Mouse (Mus musculus) forebrain, embryonic 13.5 days (tissue): ENCODE data around the gene Macrod1. TPM values are rescaled to one million over a fixed set of nuclear protein-coding genes. Genes with fewer than 3 reads are reported as not detected.

ENCODE experiments used
- ATAC-seq: fragments of 200-750 bp; cut with Nextera tagmentation; 2 replicates; pipeline ENCODE4 v1.8.0; 2017
- H3K27ac ChIP-seq: fragments of 300-500 bp; sonication (generic); 2 replicates; pipeline ENCODE4 v1.5.1; 2015; ENCODE audit warnings: inconsistent platforms, mild to moderate bottlenecking, moderate library complexity
- H3K27me3 ChIP-seq: fragments of 300-500 bp; sonication (generic); 2 replicates; pipeline ENCODE4 v1.6.1; 2015; ENCODE audit warnings: mild to moderate bottlenecking, inconsistent platforms
- H3K36me3 ChIP-seq: fragments of 300-500 bp; sonication (generic); 2 replicates; pipeline ENCODE4 v1.6.1; 2015; ENCODE audit warnings: mild to moderate bottlenecking, inconsistent platforms; ENCODE audit not compliant: poor library complexity, severe bottlenecking
- H3K4me1 ChIP-seq: fragments of 300-500 bp; sonication (generic); 2 replicates; pipeline ENCODE4 v1.6.1; 2015; ENCODE audit warnings: inconsistent platforms
- H3K4me2 ChIP-seq: fragments of 300-500 bp; sonication (generic); 2 replicates; pipeline ENCODE4 v1.6.1; 2015; ENCODE audit warnings: inconsistent platforms, mild to moderate bottlenecking, moderate library complexity
- H3K4me3 ChIP-seq: fragments of 300-500 bp; sonication (generic); 2 replicates; pipeline ENCODE4 v1.5.1; 2015; ENCODE audit warnings: mild to moderate bottlenecking, inconsistent platforms
- H3K9ac ChIP-seq: fragments of 300-500 bp; sonication (generic); 2 replicates; pipeline ENCODE4 v1.6.1; 2015; ENCODE audit warnings: mild to moderate bottlenecking, inconsistent platforms
- H3K9me3 ChIP-seq: fragments of 300-500 bp; sonication (generic); replicated peaks from 2 replicates; pipeline ENCODE4 v1.6.1; 2016; ENCODE audit warnings: inconsistent platforms
- WGBS: fragments of 180-500 bp; shearing (Covaris S2); methylation state at CpG from one replicate; pipeline ENCODE4 v1.1.7; 2015; 5-methylcytosine and 5-hydroxymethylcytosine counted together
- polyA plus RNA-seq: library from polyadenylated mRNA; unstranded; fragments of >200 nt; fragmentation: Nextera tagmentation; extraction: Ambion mirVana; gene quantifications from 2 replicates; pipeline ENCODE4 v1.2.1, GENCODE M21; 2015

The Macrod1 gene
- polyA plus RNA-seq, 1 experiment from 2014 or later, result 4.4 TPM

DNA sequence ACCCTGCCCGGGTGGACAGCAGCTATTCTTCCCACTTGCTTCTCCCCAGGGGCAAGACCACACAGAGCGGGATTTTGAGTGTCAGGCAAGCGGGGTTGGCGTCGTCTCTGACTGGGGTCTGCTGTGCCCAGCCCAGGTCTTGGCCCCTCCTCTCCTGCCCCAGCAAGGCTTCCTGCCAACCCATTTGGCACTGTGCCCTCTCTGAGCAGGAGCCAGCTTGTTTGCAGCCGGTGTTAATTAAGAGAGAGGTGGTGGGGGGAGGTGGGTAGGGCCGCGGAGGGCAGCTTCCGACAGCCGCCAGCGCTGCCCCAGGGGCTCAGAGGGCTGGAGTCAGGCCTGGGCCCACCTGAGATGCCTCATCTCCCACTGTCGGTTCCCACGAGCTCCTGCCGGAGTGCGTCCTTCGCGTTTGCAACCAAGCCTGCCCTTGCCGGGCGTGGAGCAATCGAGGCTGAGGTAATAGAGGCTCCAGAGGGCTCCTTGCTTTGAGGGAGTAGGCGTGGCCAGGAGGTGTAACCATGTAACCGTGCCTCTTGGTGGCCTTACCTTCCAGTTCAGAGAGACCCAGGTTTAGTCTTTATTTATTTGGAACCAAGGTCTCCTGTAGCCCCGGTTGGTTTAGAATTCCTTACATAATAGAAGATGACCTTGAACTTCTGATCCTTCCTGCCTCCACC is 125.8 kb downstream of the Macrod1 start:
- peaks cover 88% of the 10 kb centered on the region for H3K4me1 ChIP-seq

DNA sequence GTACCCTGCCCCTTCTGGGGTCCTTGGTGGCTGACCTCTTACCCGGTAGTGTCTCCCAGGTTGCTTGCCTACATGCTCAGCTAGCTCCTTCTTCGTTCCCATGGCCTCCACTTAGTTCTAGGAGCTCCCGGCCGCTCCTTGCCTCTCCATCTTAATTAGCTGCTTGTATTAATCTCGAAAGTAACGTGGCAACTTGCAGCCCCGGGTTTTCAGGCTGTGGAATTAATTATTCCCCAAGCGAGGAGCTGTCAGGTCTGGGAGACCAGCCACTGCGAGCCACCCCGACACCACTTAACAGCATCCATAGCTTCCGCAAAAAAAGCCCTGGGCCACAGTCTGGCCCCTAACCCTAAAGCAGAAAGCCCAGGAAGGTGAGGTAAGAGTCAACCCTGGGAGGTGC is 126.8 kb downstream of the Macrod1 start:
- Histone ChIP-seq H3K9ac (peak overlapping the region; percentile 34; the same call in 1 of the 2 replicates), H3K27ac (peak overlapping the region; percentile 44), H3K36me3 (no peaks in the 10 kb centered on the region), H3K27me3 (peaks cover 38% of the 10 kb centered on the region), H3K9me3 (no peaks in the 10 kb centered on the region), H3K4me3 (no peak overlapping the region), H3K4me2 (peak overlapping the region; percentile 25; the same call in 1 of the 2 replicates), H3K4me1 (peaks cover 77% of the 10 kb centered on the region)
- WGBS, result 19% methylated on average over 11 of the region's 11 CpGs
- no peak for ATAC-seq

More for the DNA sequence above, 125.8 kb downstream of the Macrod1 start:
- Histone ChIP-seq H3K9ac (no peak overlapping the region), H3K27me3 (peaks cover 30% of the 10 kb centered on the region), H3K27ac (peak overlapping the region; percentile 51), H3K9me3 (no peaks in the 10 kb centered on the region), H3K4me2 (peak overlapping the region; percentile 46), H3K36me3 (no peaks in the 10 kb centered on the region), H3K4me3 (no peak overlapping the region)
- 3% methylated on average over 23 of the region's 23 CpGs for WGBS
- peak; percentile 81 for ATAC-seq

DNA sequence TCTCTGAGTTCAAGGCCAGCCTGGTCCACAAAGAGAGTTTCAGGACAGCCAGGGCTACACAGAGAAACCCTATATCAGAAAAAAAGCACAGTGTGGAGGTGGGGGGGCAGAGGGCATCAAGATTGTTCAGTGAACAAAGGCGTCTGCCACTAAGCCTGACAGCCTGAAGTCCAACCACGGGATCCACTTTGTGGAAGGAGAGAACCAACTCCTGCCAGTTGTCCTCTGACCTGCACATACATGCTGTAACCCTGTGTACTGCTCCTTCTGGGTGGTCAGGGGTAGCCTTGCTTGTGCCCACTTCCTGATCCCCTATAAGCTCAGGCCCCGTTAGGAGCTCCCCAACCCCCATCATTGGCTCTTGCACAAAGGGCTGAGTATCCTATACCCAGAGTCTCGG is 128.4 kb downstream of the Macrod1 start:
- Histone ChIP-seq H3K27me3 (peaks cover 42% of the 10 kb centered on the region), H3K9ac (no peak overlapping the region)
- ATAC-seq, result no peak

DNA sequence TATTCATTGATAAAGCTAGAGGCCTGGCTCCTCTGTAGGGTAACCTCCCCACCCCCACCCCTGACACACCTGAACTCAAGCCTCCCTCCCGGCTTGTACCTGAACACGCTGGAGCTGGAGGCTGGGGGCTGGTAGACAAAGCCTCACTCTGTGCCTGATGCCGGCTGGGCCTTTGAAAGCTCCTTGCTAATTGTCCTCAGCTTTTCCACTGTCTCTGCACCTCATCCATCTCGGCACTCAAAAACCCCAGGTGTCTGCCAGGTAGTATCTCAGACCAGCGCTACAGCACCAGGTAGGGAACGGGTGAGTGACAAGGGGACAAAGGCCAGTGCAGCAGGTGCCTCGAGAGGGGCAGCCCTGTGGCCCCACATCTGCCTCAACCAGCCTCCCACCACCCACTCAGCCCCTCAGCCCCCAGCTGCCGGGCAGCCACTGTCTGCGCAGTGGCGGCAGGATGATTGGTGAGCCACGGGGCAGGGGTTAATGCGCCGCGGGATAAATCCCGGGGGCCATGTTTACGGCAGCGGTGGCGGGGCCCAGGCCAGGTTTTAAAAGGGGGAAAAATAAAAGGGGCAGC is 129.2 kb downstream of the Macrod1 start:
- Histone ChIP-seq H3K4me3 (no peak overlapping the region), H3K9ac (no peak overlapping the region; the same call in 1 of the 2 replicates), H3K36me3 (no peaks in the 10 kb centered on the region), H3K4me1 (peaks cover 69% of the 10 kb centered on the region), H3K4me2 (no peak overlapping the region), H3K9me3 (no peaks in the 10 kb centered on the region), H3K27me3 (peaks cover 42% of the 10 kb centered on the region), H3K27ac (no peak overlapping the region)
- 5% methylated on average over 18 of the region's 18 CpGs for WGBS
- ATAC-seq, result no peak

More for the DNA sequence above, 128.4 kb downstream of the Macrod1 start:
- no peak overlapping the region for H3K27ac ChIP-seq
- no peaks in the 10 kb centered on the region for H3K9me3 ChIP-seq
- no peaks in the 10 kb centered on the region for H3K36me3 ChIP-seq
- 37% methylated on average over 4 of the region's 4 CpGs for WGBS
- H3K4me2 ChIP-seq, result no peak overlapping the region
- no peak overlapping the region for H3K4me3 ChIP-seq
- peaks cover 75% of the 10 kb centered on the region for H3K4me1 ChIP-seq

- Histone ChIP-seq H3K4me2 (no peak overlapping the region), H3K9ac (no peak overlapping the region), H3K4me1 (peaks cover 70% of the 10 kb centered on the region), H3K4me3 (no peak overlapping the region), H3K27me3 (peaks cover 51% of the 10 kb centered on the region), H3K27ac (no peak overlapping the region), H3K9me3 (no peaks in the 10 kb centered on the region), H3K36me3 (no peaks in the 10 kb centered on the region)
- ATAC-seq, result no peak
- WGBS, result 51% methylated on average over 5 of the region's 5 CpGs
Measured at GRCm38 (mm10) chr19:7187157-7187556, 130.5 kb downstream of the Macrod1 start.

DNA sequence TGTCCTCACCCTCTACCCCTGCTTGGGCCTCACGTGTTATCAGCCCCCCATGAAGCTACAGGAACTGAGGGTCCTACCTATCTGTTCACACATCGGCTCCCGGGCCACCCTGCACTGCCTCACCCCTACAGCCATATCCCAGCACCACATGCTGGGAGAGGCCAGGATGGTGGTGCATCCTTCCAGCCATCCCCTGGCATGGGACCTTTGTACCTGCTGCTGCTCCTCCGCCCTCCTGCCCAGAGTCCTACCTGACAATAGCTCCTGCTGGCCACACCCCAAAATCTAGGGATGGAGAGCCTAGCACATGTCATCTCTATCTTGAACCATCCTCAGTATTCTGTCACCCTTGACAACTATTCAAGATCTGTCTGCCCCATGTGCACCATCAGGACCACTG is 132.4 kb downstream of the Macrod1 start:
- Histone ChIP-seq H3K27ac (no peak overlapping the region), H3K9ac (no peak overlapping the region), H3K4me2 (no peak overlapping the region), H3K4me1 (peaks cover 65% of the 10 kb centered on the region), H3K36me3 (no peaks in the 10 kb centered on the region), H3K27me3 (peaks cover 49% of the 10 kb centered on the region), H3K9me3 (no peaks in the 10 kb centered on the region), H3K4me3 (no peak overlapping the region)
- WGBS, result 86% methylated on average over 4 of the region's 4 CpGs
- no peak for ATAC-seq

GRCm38 (mm10) chr19:7190986-7191385 is 134.4 kb downstream of the Macrod1 start:
- WGBS, result 22% methylated on average over 5 of the region's 5 CpGs
- H3K4me3 ChIP-seq, result no peak overlapping the region
- peaks cover 55% of the 10 kb centered on the region for H3K4me1 ChIP-seq
- no peaks in the 10 kb centered on the region for H3K9me3 ChIP-seq
- ATAC-seq, result no peak
- no peaks in the 10 kb centered on the region for H3K36me3 ChIP-seq
- no peak overlapping the region for H3K27ac ChIP-seq
- no peak overlapping the region for H3K4me2 ChIP-seq
- no peak overlapping the region; the same call in 1 of the 2 replicates for H3K9ac ChIP-seq
- peaks cover 42% of the 10 kb centered on the region for H3K27me3 ChIP-seq

DNA sequence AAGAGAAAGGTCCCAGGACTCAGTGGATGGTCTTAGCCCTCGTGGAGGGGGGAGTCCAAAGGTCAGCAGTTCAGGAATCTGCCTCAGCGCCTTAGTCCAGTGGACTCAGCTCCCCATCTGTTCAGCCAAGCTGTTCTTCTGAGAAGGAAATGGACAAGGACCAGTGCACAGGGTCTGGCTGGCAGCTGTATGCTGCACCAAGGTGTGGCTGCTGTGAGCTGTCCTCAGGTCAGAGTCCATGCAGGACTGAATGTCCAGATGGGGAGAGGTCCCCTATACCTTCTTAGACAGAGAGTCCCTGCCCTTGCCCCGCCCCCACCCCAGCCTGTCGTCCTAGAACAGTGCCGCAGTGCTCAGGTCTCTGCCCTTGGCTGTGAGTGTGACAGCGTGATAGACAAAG is 135.0 kb downstream of the Macrod1 start:
- Histone ChIP-seq H3K9ac (no peak overlapping the region), H3K4me3 (no peak overlapping the region), H3K4me1 (peaks cover 59% of the 10 kb centered on the region), H3K27me3 (peaks cover 37% of the 10 kb centered on the region), H3K4me2 (no peak overlapping the region), H3K9me3 (no peaks in the 10 kb centered on the region), H3K27ac (no peak overlapping the region), H3K36me3 (no peaks in the 10 kb centered on the region)
- 52% methylated on average over 6 of the region's 6 CpGs for WGBS
- ATAC-seq, result no peak

DNA sequence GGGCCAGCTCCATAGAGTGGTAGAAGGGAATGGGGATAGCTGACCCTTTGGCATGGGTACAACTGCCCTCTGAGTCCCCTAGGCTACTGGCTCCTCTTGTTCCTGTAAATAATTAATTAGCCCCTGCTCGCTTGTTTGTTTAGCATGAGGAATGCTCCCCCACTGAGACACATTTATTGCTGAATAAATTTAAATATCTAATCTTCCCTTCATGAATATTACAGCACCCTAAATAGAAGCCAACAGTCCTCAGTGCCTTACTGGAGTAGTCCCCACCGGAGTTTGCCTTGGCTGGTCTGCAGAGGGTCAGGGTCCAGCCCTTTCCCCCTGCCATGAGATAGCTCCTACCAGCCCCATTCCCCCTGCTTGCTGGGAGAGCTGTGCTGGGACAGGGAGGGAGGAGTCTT is 136.0 kb downstream of the Macrod1 start:
- Histone ChIP-seq H3K4me1 (peaks cover 62% of the 10 kb centered on the region), H3K9me3 (no peaks in the 10 kb centered on the region), H3K27ac (no peak overlapping the region), H3K4me3 (no peak overlapping the region), H3K4me2 (no peak overlapping the region), H3K27me3 (peaks cover 28% of the 10 kb centered on the region), H3K36me3 (peaks cover 9% of the 10 kb centered on the region; the same call in 1 of the 2 replicates), H3K9ac (peak overlapping the region; percentile 14; the same call in 1 of the 2 replicates)
- 0 out of 2 replicates have a peak, but pooled peaks have one; percentile 20 for ATAC-seq
- WGBS, result 24% methylated on average over 2 of the region's 2 CpGs

GRCm38 (mm10) chr19:7195900-7196728 is 139.5 kb downstream of the Macrod1 start:
- Histone ChIP-seq H3K36me3 (peaks cover 44% of the 10 kb centered on the region), H3K4me1 (peaks cover 44% of the 10 kb centered on the region), H3K27ac (no peak overlapping the region), H3K9ac (0 out of 2 replicates have a peak overlapping the region, but pooled peaks have one; percentile 0), H3K27me3 (peaks cover 17% of the 10 kb centered on the region), H3K9me3 (no peaks in the 10 kb centered on the region), H3K4me2 (no peak overlapping the region), H3K4me3 (no peak overlapping the region)
- 0 out of 2 replicates have a peak, but pooled peaks have one; percentile 37 for ATAC-seq
- WGBS, result 15% methylated on average over 33 of the region's 33 CpGs

DNA sequence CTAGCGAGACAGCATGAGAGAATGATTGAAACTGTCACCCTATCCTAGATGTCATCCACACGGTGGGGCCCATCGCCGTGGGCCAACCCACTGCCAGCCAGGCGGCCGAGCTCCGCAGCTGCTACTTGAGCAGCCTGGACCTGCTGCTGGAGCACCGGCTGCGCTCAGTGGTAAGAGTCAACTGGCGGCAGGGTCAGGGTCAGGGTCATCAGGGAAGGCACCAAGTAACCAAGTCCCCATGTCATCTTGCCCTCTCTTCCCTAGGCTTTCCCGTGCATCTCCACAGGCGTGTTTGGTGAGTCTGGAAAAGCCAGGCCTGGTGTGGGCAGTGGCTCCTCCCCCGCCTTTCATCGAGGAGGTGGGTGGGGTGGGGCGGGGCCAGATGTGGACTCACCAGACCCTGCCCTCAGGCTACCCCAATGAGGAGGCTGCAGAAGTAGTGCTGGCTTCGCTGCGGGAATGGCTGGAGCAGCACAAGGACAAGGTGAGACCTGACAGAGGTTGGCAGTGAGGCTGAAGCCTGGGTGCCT is 140.2 kb downstream of the Macrod1 start:
- peak; percentile 10; the same call in 1 of the 2 replicates for ATAC-seq
- peaks cover 51% of the 10 kb centered on the region for H3K36me3 ChIP-seq
- no peak overlapping the region for H3K4me3 ChIP-seq
- no peak overlapping the region for H3K4me2 ChIP-seq
- 0 out of 2 replicates have a peak overlapping the region, but pooled peaks have one; percentile 0 for H3K9ac ChIP-seq
- H3K4me1 ChIP-seq, result peaks cover 37% of the 10 kb centered on the region
- WGBS, result 15% methylated on average over 17 of the region's 17 CpGs
- no peaks in the 10 kb centered on the region for H3K9me3 ChIP-seq
- H3K27me3 ChIP-seq, result peaks cover 11% of the 10 kb centered on the region
- no peak overlapping the region for H3K27ac ChIP-seq
